Mouse (Mus musculus): ENCODE results near the gene Vmn2r34.
A peak's percentile ranks its signal among the peaks of the same experiment; 100 is the strongest.
"Not testable (repeated sequence)": the region's sequence is repeated elsewhere in the genome, so short reads cannot be mapped to it uniquely, and the experiment has no call there.

Gene Vmn2r34

GRCm38 (mm10) chr7:7689413-7689812, at the start of gene Vmn2r34:
Gene Vmn2r34, minus strand, starts transcription at chr7:7689513.
- not testable (repeated sequence) for DNase-seq

GRCm38 (mm10) chr7:7674032-7674431, 15.3 kb downstream of the Vmn2r34 start:
- peak in 1 of 2 experiments; percentile 2 for DNase-seq

Data from thymus, postnatal 36 days (tissue).